Mouse (Mus musculus): ENCODE measurements around the gene Pdxk. TPM values are rescaled to one million over a fixed set of nuclear protein-coding genes. Genes with fewer than 3 reads are reported as not detected.
"Not testable (repeated sequence)": the region's sequence is repeated elsewhere in the genome, so short reads cannot be mapped to it uniquely, and the experiment has no call there.

Gene Pdxk
- total RNA-seq, 2 experiments from 2014 or later = 5.1 to 6.6 TPM

- no peak for DNase-seq
- intact Hi-C loops (cut with DNase I) = no loop called here
These were observed 38.5 kb downstream of the Pdxk start for GRCm38 (mm10) chr10:78426117-78426735.

- DNase-seq = peak; percentile 74
- intact Hi-C loops (cut with DNase I) = no loop called here
These were observed 39.4 kb downstream of the Pdxk start, which contains the start of gene Cstb for GRCm38 (mm10) chr10:78425181-78426041. Gene Cstb (plus strand): TSS chr10:78425669.

GRCm38 (mm10) chr10:78422614-78423013, 42.2 kb downstream of the Pdxk start:
- intact Hi-C loops (cut with DNase I) = no loop called here
- DNase-seq = no peak

GRCm38 (mm10) chr10:78420929-78421328, 43.8 kb downstream of the Pdxk start:
- intact Hi-C loops (cut with DNase I) = no loop called here
- no peak for DNase-seq

- intact Hi-C loops (cut with DNase I) = no loop called here
- no peak for DNase-seq
These were observed 46.0 kb downstream of the Pdxk start for GRCm38 (mm10) chr10:78418791-78419190.

GRCm38 (mm10) chr10:78417888-78418287, 46.9 kb downstream of the Pdxk start:
- intact Hi-C loops (cut with DNase I) = no loop called here
- no peak for DNase-seq

- intact Hi-C loops (cut with DNase I) = loop anchor here (5.0 kb wide), 1 partner anchor 233 kb away; no protein-coding TSS in a partner anchor
- not testable (repeated sequence) for DNase-seq
These were observed 49.8 kb downstream of the Pdxk start for GRCm38 (mm10) chr10:78414936-78415335.

GRCm38 (mm10) chr10:78413152-78413520, 51.6 kb downstream of the Pdxk start:
- intact Hi-C loops (cut with DNase I) = loop anchor here (5.0 kb wide), 1 partner anchor 231 kb away; no protein-coding TSS in a partner anchor
- DNase-seq = no peak

- DNase-seq = peak; percentile 79 to 93
- intact Hi-C loops (cut with DNase I) = loop anchor here (5.0 kb wide), 1 partner anchor 230 kb away; no protein-coding TSS in a partner anchor
These were observed 52.2 kb downstream of the Pdxk start, which contains the start of gene Rrp1 for GRCm38 (mm10) chr10:78412319-78413151. Gene Rrp1 (minus strand): TSS chr10:78413043.

GRCm38 (mm10) chr10:78411851-78412250, 52.9 kb downstream of the Pdxk start:
- no peak for DNase-seq
- intact Hi-C loops (cut with DNase I) = loop anchor here (5.0 kb wide), 1 partner anchor 230 kb away; no protein-coding TSS in a partner anchor

GRCm38 (mm10) chr10:78409035-78409788, 55.6 kb downstream of the Pdxk start:
- no peak for DNase-seq
- intact Hi-C loops (cut with DNase I) = no loop called here

- no peak for DNase-seq
- intact Hi-C loops (cut with DNase I) = no loop called here
These were observed 57.6 kb downstream of the Pdxk start for GRCm38 (mm10) chr10:78407132-78407531.

- DNase-seq = no peak
- intact Hi-C loops (cut with DNase I) = no loop called here
These were observed 58.6 kb downstream of the Pdxk start for GRCm38 (mm10) chr10:78406152-78406551.

GRCm38 (mm10) chr10:78402301-78402922, 62.4 kb downstream of the Pdxk start:
- no peak for DNase-seq
- intact Hi-C loops (cut with DNase I) = no loop called here

GRCm38 (mm10) chr10:78401127-78401526, 63.6 kb downstream of the Pdxk start:
- intact Hi-C loops (cut with DNase I) = no loop called here
- DNase-seq = no peak

- intact Hi-C loops (cut with DNase I) = no loop called here
- no peak for DNase-seq
These were observed 65.6 kb downstream of the Pdxk start for GRCm38 (mm10) chr10:78399090-78399657.

GRCm38 (mm10) chr10:78396625-78396885, 68.2 kb downstream of the Pdxk start:
- intact Hi-C loops (cut with DNase I) = no loop called here

GRCm38 (mm10) chr10:78395819-78396624, 68.8 kb downstream of the Pdxk start:
- DNase-seq = peak; percentile 90 to 92
- intact Hi-C loops (cut with DNase I) = no loop called here

More at GRCm38 (mm10) chr10:78396625-78396885, 68.2 kb downstream of the Pdxk start:
- DNase-seq = no peak

Data from gastrocnemius, postnatal 36 days (tissue).